Mouse (Mus musculus): ENCODE results near the gene Stat4. TPM values are rescaled to one million over a fixed set of nuclear protein-coding genes. Genes with fewer than 3 reads are reported as not detected.

Stat4 gene
- polyA plus RNA-seq, 1 experiment: not detected

- Histone ChIP-seq H3ac (ENCODE audit: control insufficient read depth, insufficient read length) (no peak overlapping the region), H3K4me3 (no peak overlapping the region), H3K27me3 (ENCODE audit: control insufficient read depth, insufficient read depth, insufficient read length) (no peaks in the 10 kb centered on the region), H3K79me2 (ENCODE audit: control insufficient read depth, insufficient read depth) (no peaks in the 10 kb centered on the region), H3K36me3 (ENCODE audit: control insufficient read depth, insufficient read depth) (peaks cover 3% of the 10 kb centered on the region), H3K4me2 (ENCODE audit: low read depth) (no peak overlapping the region)
- TF ChIP-seq POLR2AphosphoS2 (IDR thresholded peaks at IDR 0.05; ENCODE audit: insufficient read length, low read depth) (no peak), MYOD1 (IDR thresholded peaks at IDR 0.05; ENCODE audit: control insufficient read depth in 1 of 3, insufficient read length in 2 of 3, low read depth in 2 of 3) (no peak), TCF12 (IDR thresholded peaks at IDR 0.05; ENCODE audit: insufficient read depth, poor library complexity, severe bottlenecking) (no peak), USF1 (IDR thresholded peaks at IDR 0.05; ENCODE audit: low read depth) (no peak), MAX (IDR thresholded peaks at IDR 0.05; ENCODE audit: low read depth) (no peak), REST (IDR thresholded peaks at IDR 0.05; ENCODE audit: insufficient read depth, insufficient read length) (no peak), MYOG (IDR thresholded peaks at IDR 0.05; ENCODE audit: control insufficient read depth in 1 of 3, insufficient read depth in 1 of 3, insufficient read length in 2 of 3, low read depth in 2 of 3) (no peak), TCF3 (IDR thresholded peaks at IDR 0.05; ENCODE audit: insufficient read length, low read depth) (no peak), SRF (IDR thresholded peaks at IDR 0.05; ENCODE audit: control insufficient read depth, insufficient read length, low read depth) (no peak)
These were observed 161.7 kb downstream of the Stat4 start for GRCm38 (mm10) chr1:52148696-52149095.

- H3K4me3 ChIP-seq: no peak overlapping the region
- no peak overlapping the region for H3ac ChIP-seq (ENCODE audit: control insufficient read depth, insufficient read length)
- TF ChIP-seq MYOG (IDR thresholded peaks at IDR 0.05; ENCODE audit: control insufficient read depth in 1 of 3, insufficient read depth in 1 of 3, insufficient read length in 2 of 3, low read depth in 2 of 3) (no peak), MYOD1 (IDR thresholded peaks at IDR 0.05; ENCODE audit: control insufficient read depth in 1 of 3, insufficient read length in 2 of 3, low read depth in 2 of 3) (no peak), TCF12 (IDR thresholded peaks at IDR 0.05; ENCODE audit: insufficient read depth, poor library complexity, severe bottlenecking) (no peak), SRF (IDR thresholded peaks at IDR 0.05; ENCODE audit: control insufficient read depth, insufficient read length, low read depth) (no peak), POLR2A (IDR thresholded peaks at IDR 0.05; ENCODE audit: insufficient read length, low read depth) (no peak), TCF3 (IDR thresholded peaks at IDR 0.05; ENCODE audit: insufficient read length, low read depth) (no peak), REST (IDR thresholded peaks at IDR 0.05; ENCODE audit: insufficient read depth, insufficient read length) (no peak), POLR2AphosphoS2 (IDR thresholded peaks at IDR 0.05; ENCODE audit: insufficient read length, low read depth) (no peak)
- no peaks in the 10 kb centered on the region for H3K27me3 ChIP-seq (ENCODE audit: control insufficient read depth, insufficient read depth, insufficient read length)
- H3K4me2 ChIP-seq (ENCODE audit: low read depth): no peak overlapping the region
- H3K36me3 ChIP-seq (ENCODE audit: control insufficient read depth, insufficient read depth): peaks cover 3% of the 10 kb centered on the region
- H3K79me2 ChIP-seq (ENCODE audit: control insufficient read depth, insufficient read depth): no peaks in the 10 kb centered on the region
These were observed 163.0 kb downstream of the Stat4 start for GRCm38 (mm10) chr1:52149934-52150346.

GRCm38 (mm10) chr1:52150676-52151075 is 163.7 kb downstream of the Stat4 start:
- H3K27me3 ChIP-seq (ENCODE audit: control insufficient read depth, insufficient read depth, insufficient read length): no peaks in the 10 kb centered on the region
- TF ChIP-seq REST (IDR thresholded peaks at IDR 0.05; ENCODE audit: insufficient read depth, insufficient read length) (no peak), MAX (IDR thresholded peaks at IDR 0.05; ENCODE audit: low read depth) (no peak), SRF (IDR thresholded peaks at IDR 0.05; ENCODE audit: control insufficient read depth, insufficient read length, low read depth) (no peak), POLR2AphosphoS2 (IDR thresholded peaks at IDR 0.05; ENCODE audit: insufficient read length, low read depth) (no peak), E2F4 (IDR thresholded peaks at IDR 0.05; ENCODE audit: insufficient read depth) (no peak), TCF3 (IDR thresholded peaks at IDR 0.05; ENCODE audit: insufficient read length, low read depth) (no peak), CEBPB (IDR thresholded peaks at IDR 0.05; ENCODE audit: insufficient read depth, poor library complexity, severe bottlenecking) (no peak), MYOD1 (IDR thresholded peaks at IDR 0.05; ENCODE audit: control insufficient read depth in 1 of 3, insufficient read length in 2 of 3, low read depth in 2 of 3) (no peak), USF1 (IDR thresholded peaks at IDR 0.05; ENCODE audit: low read depth) (no peak), MYOG (IDR thresholded peaks at IDR 0.05; ENCODE audit: control insufficient read depth in 1 of 3, insufficient read depth in 1 of 3, insufficient read length in 2 of 3, low read depth in 2 of 3) (no peak), POLR2A (IDR thresholded peaks at IDR 0.05; ENCODE audit: insufficient read length, low read depth) (no peak), TCF12 (IDR thresholded peaks at IDR 0.05; ENCODE audit: insufficient read depth, poor library complexity, severe bottlenecking) (no peak)
- no peaks in the 10 kb centered on the region for H3K79me2 ChIP-seq (ENCODE audit: control insufficient read depth, insufficient read depth)
- no peak overlapping the region for H3K4me2 ChIP-seq (ENCODE audit: low read depth)
- no peak overlapping the region for H3K4me3 ChIP-seq
- H3K36me3 ChIP-seq (ENCODE audit: control insufficient read depth, insufficient read depth): peaks cover 3% of the 10 kb centered on the region
- no peak overlapping the region for H3ac ChIP-seq (ENCODE audit: control insufficient read depth, insufficient read length)

- Histone ChIP-seq H3K27me3 (ENCODE audit: control insufficient read depth, insufficient read depth, insufficient read length) (no peaks in the 10 kb centered on the region), H3K4me3 (no peak overlapping the region), H3K4me2 (ENCODE audit: low read depth) (no peak overlapping the region), H3K79me2 (ENCODE audit: control insufficient read depth, insufficient read depth) (no peaks in the 10 kb centered on the region), H3ac (ENCODE audit: control insufficient read depth, insufficient read length) (no peak overlapping the region), H3K36me3 (ENCODE audit: control insufficient read depth, insufficient read depth) (peaks cover 3% of the 10 kb centered on the region)
- TF ChIP-seq E2F4 (IDR thresholded peaks at IDR 0.05; ENCODE audit: insufficient read depth) (no peak), MYOD1 (IDR thresholded peaks at IDR 0.05; ENCODE audit: control insufficient read depth in 1 of 3, insufficient read length in 2 of 3, low read depth in 2 of 3) (no peak), TCF12 (IDR thresholded peaks at IDR 0.05; ENCODE audit: insufficient read depth, poor library complexity, severe bottlenecking) (no peak), USF1 (IDR thresholded peaks at IDR 0.05; ENCODE audit: low read depth) (no peak), CEBPB (IDR thresholded peaks at IDR 0.05; ENCODE audit: insufficient read depth, poor library complexity, severe bottlenecking) (no peak), MYOG (IDR thresholded peaks at IDR 0.05; ENCODE audit: control insufficient read depth in 1 of 3, insufficient read depth in 1 of 3, insufficient read length in 2 of 3, low read depth in 2 of 3) (no peak), TCF3 (IDR thresholded peaks at IDR 0.05; ENCODE audit: insufficient read length, low read depth) (no peak), REST (IDR thresholded peaks at IDR 0.05; ENCODE audit: insufficient read depth, insufficient read length) (no peak)
These were observed 164.2 kb downstream of the Stat4 start for GRCm38 (mm10) chr1:52151166-52151565.

- no peak overlapping the region for H3ac ChIP-seq (ENCODE audit: control insufficient read depth, insufficient read length)
- H3K36me3 ChIP-seq (ENCODE audit: control insufficient read depth, insufficient read depth): peaks cover 3% of the 10 kb centered on the region
- H3K4me3 ChIP-seq: no peak overlapping the region
- H3K4me2 ChIP-seq (ENCODE audit: low read depth): no peak overlapping the region
- TF ChIP-seq TCF3 (IDR thresholded peaks at IDR 0.05; ENCODE audit: insufficient read length, low read depth): no peak
- TF ChIP-seq MYOD1 (IDR thresholded peaks at IDR 0.05; ENCODE audit: control insufficient read depth in 1 of 3, insufficient read length in 2 of 3, low read depth in 2 of 3): no peak
- TF ChIP-seq TCF12 (IDR thresholded peaks at IDR 0.05; ENCODE audit: insufficient read depth, poor library complexity, severe bottlenecking): no peak
- no peak for TF ChIP-seq REST (IDR thresholded peaks at IDR 0.05; ENCODE audit: insufficient read depth, insufficient read length)
- no peak for TF ChIP-seq MAX (IDR thresholded peaks at IDR 0.05; ENCODE audit: low read depth)
- no peak for TF ChIP-seq SRF (IDR thresholded peaks at IDR 0.05; ENCODE audit: control insufficient read depth, insufficient read length, low read depth)
- TF ChIP-seq USF1 (IDR thresholded peaks at IDR 0.05; ENCODE audit: low read depth): no peak
- TF ChIP-seq POLR2AphosphoS2 (IDR thresholded peaks at IDR 0.05; ENCODE audit: insufficient read length, low read depth): no peak
- TF ChIP-seq E2F4 (IDR thresholded peaks at IDR 0.05; ENCODE audit: insufficient read depth): no peak
- TF ChIP-seq POLR2A (IDR thresholded peaks at IDR 0.05; ENCODE audit: insufficient read length, low read depth): no peak
- no peak for TF ChIP-seq CEBPB (IDR thresholded peaks at IDR 0.05; ENCODE audit: insufficient read depth, poor library complexity, severe bottlenecking)
- TF ChIP-seq MYOG (IDR thresholded peaks at IDR 0.05; ENCODE audit: control insufficient read depth in 1 of 3, insufficient read depth in 1 of 3, insufficient read length in 2 of 3, low read depth in 2 of 3): no peak
- no peaks in the 10 kb centered on the region for H3K27me3 ChIP-seq (ENCODE audit: control insufficient read depth, insufficient read depth, insufficient read length)
- no peaks in the 10 kb centered on the region for H3K79me2 ChIP-seq (ENCODE audit: control insufficient read depth, insufficient read depth)
These were observed 165.4 kb downstream of the Stat4 start for GRCm38 (mm10) chr1:52152369-52152768.

All from myocyte (in vitro differentiated cells).